Mouse (Mus musculus): ENCODE data around the gene Stkld1. TPM values are rescaled to one million over a fixed set of nuclear protein-coding genes. Genes with fewer than 3 reads are reported as not detected.

Stkld1 gene
- total and polyA plus RNA-seq, 3 experiments, result 0.13 to 0.29 (median 0.19) TPM

DNA sequence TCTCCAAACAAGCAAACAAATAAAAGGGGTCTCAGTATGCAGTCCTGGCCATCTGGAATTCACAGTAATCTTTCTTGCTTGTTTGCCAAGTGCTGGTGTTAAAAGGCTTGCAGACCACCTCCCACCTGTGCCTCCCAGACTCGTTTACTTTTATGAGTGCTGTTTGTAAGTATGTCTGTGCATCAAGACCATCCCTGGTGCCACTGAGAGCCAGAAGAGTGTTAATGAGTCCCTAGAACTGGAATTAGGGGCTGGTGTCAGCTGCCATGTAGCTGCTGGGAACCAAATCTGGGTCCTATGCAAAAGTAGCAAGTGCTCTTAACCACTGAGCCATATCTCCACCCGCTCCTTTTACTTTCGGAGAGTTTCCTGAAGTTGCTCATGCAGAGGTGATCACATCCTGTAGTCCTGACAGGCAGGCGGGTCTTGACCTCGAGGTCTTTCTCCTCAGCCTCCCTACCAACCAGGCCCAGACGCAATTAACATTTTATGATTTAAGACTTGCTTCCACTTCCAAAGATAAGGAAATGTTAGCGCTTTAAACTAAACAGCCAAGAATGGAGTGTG is 31.9 kb upstream of the Stkld1 start:
- H3K79me2 ChIP-seq (replicated peaks; ENCODE audit: control insufficient read depth, extremely low read depth, insufficient read depth, poor library complexity, severe bottlenecking), result peaks cover 34% of the 10 kb centered on the region
- in situ Hi-C loops (cut with MboI; ENCODE audit: low pct_ligation_motif_present, low pct_unique_long_range_greater_than_20kb, low sequenced_read_pairs), result no loop called here
- H3K27me3 ChIP-seq (replicated peaks), result no peaks in the 10 kb centered on the region
- peak overlapping the region; percentile 48 for H3K4me2 ChIP-seq (ENCODE audit: insufficient read depth, low read depth, poor library complexity, severe bottlenecking)
- H3K4me1 ChIP-seq (ENCODE audit: control insufficient read depth in 1 of 2, insufficient read depth in 2 of 2), result peaks cover 6 to 46% of the 10 kb centered on the region in 2 experiments
- no peaks in the 10 kb centered on the region for H3K9me3 ChIP-seq (replicated peaks; ENCODE audit: low read length)
- H3K36me3 ChIP-seq (replicated peaks in 1 of 2; ENCODE audit: control insufficient read depth in 1 of 2, insufficient read depth in 1 of 2, low read length in 1 of 2), result peaks cover 47 to 79% of the 10 kb centered on the region in 2 experiments
- H3K27ac ChIP-seq (ENCODE audit: insufficient read depth, low read depth), result peak overlapping the region; percentile 63; the same call in 1 of the 2 replicates
- DNase-seq (ENCODE audit: extremely low read depth), result peak; percentile 50
- peak overlapping the region; percentile 95 for H3K9ac ChIP-seq (ENCODE audit: insufficient read depth, low read depth)
- peak overlapping the region; percentile 75 to 97 (median 76) for H3K4me3 ChIP-seq (replicated peaks in 1 of 3; ENCODE audit: low read depth in 2 of 3, low read length in 2 of 3, poor library complexity in 1 of 3)
- dilution Hi-C loops (cut with MboI; ENCODE audit: extremely low pct_ligation_motif_present, extremely low pct_unique_long_range_greater_than_20kb, low sequenced_read_pairs), result no loop called here
- TF ChIP-seq POLR2AphosphoS2 (IDR thresholded peaks at IDR 0.05; ENCODE audit: low read depth, low read length) (no peak), JUND (conservative IDR thresholded peaks at IDR 0.05; ENCODE audit: low read depth, low read length) (no peak), E2F4 (IDR thresholded peaks at IDR 0.05; ENCODE audit: insufficient replicate concordance, low read depth, low read length) (no peak), CHD1 (IDR thresholded peaks at IDR 0.05; ENCODE audit: low read depth, low read length) (0 out of 2 replicates have a peak, but pooled peaks have one; percentile 35)

DNA sequence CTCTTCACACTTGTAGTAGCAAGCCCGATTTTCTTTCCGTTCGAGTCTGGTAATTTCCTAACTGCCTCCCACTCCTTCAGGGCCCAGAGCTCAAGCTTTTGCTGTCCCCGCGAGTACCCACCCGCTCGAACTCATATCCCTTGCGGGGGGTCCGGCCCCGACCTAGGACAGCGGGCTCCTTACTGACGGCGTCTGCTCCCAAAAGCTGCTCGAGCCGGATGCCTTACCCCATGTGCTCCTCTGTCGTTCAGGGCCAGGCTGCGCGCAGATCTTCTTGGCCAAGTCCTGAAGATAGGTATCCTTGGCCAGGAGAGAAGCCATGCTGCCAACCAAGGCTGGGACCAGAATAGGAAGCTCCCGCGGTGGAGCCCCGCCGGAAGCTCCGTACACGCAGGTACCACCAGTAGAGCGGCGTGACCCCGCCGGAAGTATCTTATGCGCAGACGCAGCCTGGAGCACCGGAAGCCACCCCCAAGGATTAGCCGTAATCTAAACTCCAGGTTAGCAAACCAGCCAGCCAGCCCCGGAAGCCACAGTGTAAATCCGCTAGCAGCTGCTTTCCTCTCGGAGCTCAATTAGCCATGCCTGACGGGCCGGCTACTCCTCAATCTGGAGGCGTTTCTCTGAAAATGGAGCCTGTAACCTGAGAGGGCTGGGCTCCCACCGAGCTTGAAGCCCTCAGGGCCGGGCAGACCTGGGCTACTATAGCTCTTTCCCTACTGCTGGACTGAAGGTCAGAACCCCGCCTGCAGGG is 31.2 kb upstream of the Stkld1 start, which contains the start of gene Surf6:
Surf6 (minus strand) TSS at position 413 of the 754 bp plus-strand sequence.
- Histone ChIP-seq H3K27me3 (replicated peaks) (no peaks in the 10 kb centered on the region), H3K4me3 (replicated peaks in 1 of 3; ENCODE audit: low read depth in 2 of 3, low read length in 2 of 3, poor library complexity in 1 of 3) (peak within 1 kb of the TSS; percentile 76 to 97 (median 76)), H3K9ac (ENCODE audit: insufficient read depth, low read depth) (peak within 1 kb of the TSS; percentile 95), H3K36me3 (replicated peaks in 1 of 2; ENCODE audit: control insufficient read depth in 1 of 2, insufficient read depth in 1 of 2, low read length in 1 of 2) (peaks cover 45 to 79% of the 10 kb centered on the region in 2 experiments), H3K4me2 (ENCODE audit: insufficient read depth, low read depth, poor library complexity, severe bottlenecking) (peak within 1 kb of the TSS; percentile 71), H3K9me3 (replicated peaks; ENCODE audit: low read length) (no peaks in the 10 kb centered on the region), H3K4me1 (ENCODE audit: control insufficient read depth in 1 of 2, insufficient read depth in 2 of 2) (peaks cover 9 to 52% of the 10 kb centered on the region in 2 experiments), H3K27ac (ENCODE audit: insufficient read depth, low read depth) (peak within 1 kb of the TSS; percentile 88), H3K79me2 (replicated peaks; ENCODE audit: control insufficient read depth, extremely low read depth, insufficient read depth, poor library complexity, severe bottlenecking) (peaks cover 35% of the 10 kb centered on the region)
- in situ Hi-C loops (cut with MboI; ENCODE audit: low pct_ligation_motif_present, low pct_unique_long_range_greater_than_20kb, low sequenced_read_pairs) (no loop called here), dilution Hi-C loops (cut with MboI; ENCODE audit: extremely low pct_ligation_motif_present, extremely low pct_unique_long_range_greater_than_20kb, low sequenced_read_pairs) (no loop called here)
- peak; percentile 98 for DNase-seq (ENCODE audit: extremely low read depth)
- TF ChIP-seq NELFE (IDR thresholded peaks at IDR 0.05; ENCODE audit: low read depth, low read length), result peak; percentile 93
- peak; percentile 87 for TF ChIP-seq TCF12 (IDR thresholded peaks at IDR 0.05; ENCODE audit: low read depth, low read length)
- 0 out of 2 replicates have a peak, but pooled peaks have one; percentile 65 for TF ChIP-seq TBP (conservative IDR thresholded peaks at IDR 0.05; ENCODE audit: low read depth, low read length)
- no peak for TF ChIP-seq CTCF (conservative IDR thresholded peaks at IDR 0.05 in 1 of 2, IDR thresholded peaks at IDR 0.05 in 1 of 2; ENCODE audit: low read depth in 2 of 2, low read length in 2 of 2)
- peak; percentile 83 for TF ChIP-seq KAT2A (IDR thresholded peaks at IDR 0.05; ENCODE audit: insufficient replicate concordance, low read length)
- TF ChIP-seq ETS1 (conservative IDR thresholded peaks at IDR 0.05; ENCODE audit: low read depth, low read length), result peak; percentile 63
- peak; percentile 99 for TF ChIP-seq SIN3A (IDR thresholded peaks at IDR 0.05; ENCODE audit: low read length)
- peak; percentile 93 for TF ChIP-seq NRF1 (IDR thresholded peaks at IDR 0.05; ENCODE audit: low read depth, low read length)
- no peak for TF ChIP-seq MAFK (IDR thresholded peaks at IDR 0.05; ENCODE audit: insufficient replicate concordance, low read length)
- TF ChIP-seq ZNF384 (IDR thresholded peaks at IDR 0.05; ENCODE audit: low read depth, low read length), result no peak
- TF ChIP-seq POLR2AphosphoS2 (IDR thresholded peaks at IDR 0.05; ENCODE audit: low read depth, low read length), result peak; percentile 85
- TF ChIP-seq MAX (IDR thresholded peaks at IDR 0.05; ENCODE audit: low read length), result peak; percentile 81
- peak; percentile 8; the same call in 1 of the 2 replicates for TF ChIP-seq USF1 (IDR thresholded peaks at IDR 0.05; ENCODE audit: low read depth, low read length)
- no peak for TF ChIP-seq RAD21 (IDR thresholded peaks at IDR 0.05; ENCODE audit: low read depth, low read length)
- peak; percentile 94 for TF ChIP-seq MYC (IDR thresholded peaks at IDR 0.05; ENCODE audit: low read depth, low read length)
- TF ChIP-seq MXI1 (IDR thresholded peaks at IDR 0.05; ENCODE audit: low read depth, low read length), result peak; percentile 92
- no peak for TF ChIP-seq CHD1 (IDR thresholded peaks at IDR 0.05; ENCODE audit: low read depth, low read length)
- TF ChIP-seq JUN (IDR thresholded peaks at IDR 0.05; ENCODE audit: insufficient read depth, low read depth, low read length), result no peak
- TF ChIP-seq BHLHE40 (IDR thresholded peaks at IDR 0.05; ENCODE audit: low read depth, low read length), result peak; percentile 43; the same call in 1 of the 2 replicates
- peak; percentile 95 for TF ChIP-seq POLR2A (IDR thresholded peaks at IDR 0.05; ENCODE audit: low read depth, low read length)
- peak; percentile 86 for TF ChIP-seq MEF2A (IDR thresholded peaks at IDR 0.05; ENCODE audit: borderline replicate concordance, low read depth, low read length)
- 0 out of 2 replicates have a peak, but pooled peaks have one; percentile 41 for TF ChIP-seq E2F4 (IDR thresholded peaks at IDR 0.05; ENCODE audit: insufficient replicate concordance, low read depth, low read length)
- TF ChIP-seq RCOR1 (conservative IDR thresholded peaks at IDR 0.05; ENCODE audit: low read depth, low read length), result no peak
- TF ChIP-seq PAX5 (IDR thresholded peaks at IDR 0.05; ENCODE audit: low read length), result no peak
- TF ChIP-seq ZMIZ1 (IDR thresholded peaks at IDR 0.05; ENCODE audit: low read depth, low read length), result peak; percentile 71
- TF ChIP-seq IRF4 (IDR thresholded peaks at IDR 0.05; ENCODE audit: low read depth, low read length), result peak; percentile 65; the same call in 1 of the 2 replicates
- peak; percentile 91 for TF ChIP-seq HCFC1 (IDR thresholded peaks at IDR 0.05; ENCODE audit: low read depth, low read length)
- TF ChIP-seq UBTF (IDR thresholded peaks at IDR 0.05; ENCODE audit: low read depth, low read length), result 0 out of 2 replicates have a peak, but pooled peaks have one; percentile 62

Data from CH12.LX (cell line).